Mouse (Mus musculus) retina, postnatal 7 days (tissue): ENCODE results near the gene Adamts17.

ENCODE experiments used
- DNase-seq: peaks from one replicate; pipeline ENCODE4 v3.0.0-alpha.2; 2012; ENCODE audit warnings: low read depth, low spot score

Gene Adamts17

GRCm38 (mm10) chr7:66846582-66846981 is 7.0 kb downstream of the Adamts17 start:
- DNase-seq: no peak

GRCm38 (mm10) chr7:66847299-66847698 is 7.8 kb downstream of the Adamts17 start:
- DNase-seq: no peak

- DNase-seq: no peak
Measured at GRCm38 (mm10) chr7:66849316-66849715, 9.8 kb downstream of the Adamts17 start.

- DNase-seq: no peak
Measured at GRCm38 (mm10) chr7:66852164-66852563, 12.6 kb downstream of the Adamts17 start.

- DNase-seq: no peak
Measured at GRCm38 (mm10) chr7:66857610-66858009, 18.1 kb downstream of the Adamts17 start.

GRCm38 (mm10) chr7:66858247-66859075 is 18.9 kb downstream of the Adamts17 start:
- no peak for DNase-seq

GRCm38 (mm10) chr7:66859220-66859619 is 19.7 kb downstream of the Adamts17 start:
- no peak for DNase-seq

- no peak for DNase-seq
Measured at GRCm38 (mm10) chr7:66866944-66867718, 27.6 kb downstream of the Adamts17 start.

- no peak for DNase-seq
Measured at GRCm38 (mm10) chr7:66867719-66868501, 28.4 kb downstream of the Adamts17 start.

GRCm38 (mm10) chr7:66871520-66871919 is 32.0 kb downstream of the Adamts17 start:
- no peak for DNase-seq

GRCm38 (mm10) chr7:66871940-66872511 is 32.5 kb downstream of the Adamts17 start:
- DNase-seq: no peak

GRCm38 (mm10) chr7:66873235-66873634 is 33.7 kb downstream of the Adamts17 start:
- no peak for DNase-seq

GRCm38 (mm10) chr7:66891431-66891830 is 51.9 kb downstream of the Adamts17 start:
- DNase-seq: no peak

- no peak for DNase-seq
Measured at GRCm38 (mm10) chr7:66892096-66892495, 52.6 kb downstream of the Adamts17 start.

- DNase-seq: no peak
Measured at GRCm38 (mm10) chr7:66902376-66902775, 62.8 kb downstream of the Adamts17 start.

GRCm38 (mm10) chr7:66903014-66903413 is 63.5 kb downstream of the Adamts17 start:
- DNase-seq: no peak

- DNase-seq: no peak
Measured at GRCm38 (mm10) chr7:66905941-66906340, 66.4 kb downstream of the Adamts17 start.

- no peak for DNase-seq
Measured at GRCm38 (mm10) chr7:66912866-66913265, 73.3 kb downstream of the Adamts17 start.

GRCm38 (mm10) chr7:66923595-66923994 is 84.1 kb downstream of the Adamts17 start:
- DNase-seq: no peak

- DNase-seq: no peak
Measured at GRCm38 (mm10) chr7:66924104-66924503, 84.6 kb downstream of the Adamts17 start.

- no peak for DNase-seq
Measured at GRCm38 (mm10) chr7:66929263-66929662, 89.7 kb downstream of the Adamts17 start.

- DNase-seq: no peak
Measured at GRCm38 (mm10) chr7:66931291-66931690, 91.8 kb downstream of the Adamts17 start.
